Mouse (Mus musculus) cerebellum, postnatal 14 days (tissue): ENCODE results near the gene Hmmr.
"Not testable (repeated sequence)": the region's sequence is repeated elsewhere in the genome, so short reads cannot be mapped to it uniquely, and the experiment has no call there.

Source experiments
- DNase-seq, 2 experiments: peaks; one replicate each; pipeline ENCODE4 v3.0.0; 2021; ENCODE audit warnings: mixed read lengths in 2 of 2

The Hmmr gene

DNA sequence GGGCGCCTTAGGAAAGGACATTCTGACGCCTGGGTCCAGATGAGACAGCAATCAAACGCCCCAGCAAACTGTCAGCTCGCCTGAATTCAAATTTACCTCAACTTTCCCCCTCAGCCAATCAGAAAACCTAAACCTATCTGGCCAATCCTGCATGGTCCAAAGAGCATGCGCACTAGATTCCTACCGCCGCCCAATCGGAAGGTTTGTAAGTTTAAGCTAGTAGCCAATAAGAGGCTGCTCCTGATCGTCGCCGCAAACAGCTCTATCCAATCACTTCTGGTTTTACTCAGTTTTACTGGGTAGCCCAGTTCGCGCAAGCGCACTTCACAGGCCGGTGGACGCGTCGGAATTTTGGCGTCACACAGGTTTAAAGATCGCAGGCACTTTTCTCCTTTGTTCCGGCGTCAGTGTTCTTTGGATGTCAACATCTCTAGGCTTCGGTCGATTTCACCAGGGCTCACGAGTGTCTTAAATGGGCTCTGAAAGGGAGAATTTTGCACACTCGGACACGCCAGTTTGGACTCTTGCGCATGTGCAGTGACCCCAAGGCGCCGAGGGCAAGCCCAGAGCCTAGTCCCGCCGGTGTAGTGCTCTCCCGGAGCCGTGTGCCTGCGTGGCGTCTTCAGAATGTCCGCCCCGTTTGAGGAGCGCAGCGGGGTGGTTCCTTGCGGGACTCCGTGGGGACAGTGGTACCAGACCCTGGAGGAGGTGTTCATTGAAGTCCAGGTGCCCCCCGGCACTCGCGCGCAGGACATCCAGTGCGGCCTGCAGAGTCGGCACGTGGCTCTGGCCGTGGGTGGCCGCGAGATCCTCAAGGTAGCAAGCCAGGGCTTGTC is at the start of gene Hmmr, which contains the start of gene Nudcd2:
Gene Hmmr (minus strand): TSS at position 84 of the 836 bp plus-strand sequence.
Gene Nudcd2 (plus strand): TSS at position 329 of the 836 bp plus-strand sequence.
- peak; percentile 93 to 94 for DNase-seq

DNA sequence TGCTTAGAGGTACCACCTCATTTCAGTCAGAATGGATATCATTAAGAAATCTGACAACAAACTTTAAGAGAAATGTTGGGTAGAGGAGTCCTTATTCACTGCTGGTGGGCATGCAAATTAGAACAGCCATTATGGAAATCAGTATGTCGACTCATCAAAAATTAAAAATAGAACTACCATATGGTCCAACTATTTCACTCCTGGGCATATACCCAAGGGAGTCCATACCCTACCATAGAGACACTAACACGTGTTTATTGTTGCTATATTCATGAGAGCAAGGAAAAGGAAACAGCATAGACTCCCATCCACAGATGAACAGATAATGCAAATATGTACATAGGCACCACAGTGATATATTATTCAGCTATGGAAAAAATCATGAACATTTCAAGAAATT is 48.6 kb upstream of the Hmmr start:
- no peak for DNase-seq

DNA sequence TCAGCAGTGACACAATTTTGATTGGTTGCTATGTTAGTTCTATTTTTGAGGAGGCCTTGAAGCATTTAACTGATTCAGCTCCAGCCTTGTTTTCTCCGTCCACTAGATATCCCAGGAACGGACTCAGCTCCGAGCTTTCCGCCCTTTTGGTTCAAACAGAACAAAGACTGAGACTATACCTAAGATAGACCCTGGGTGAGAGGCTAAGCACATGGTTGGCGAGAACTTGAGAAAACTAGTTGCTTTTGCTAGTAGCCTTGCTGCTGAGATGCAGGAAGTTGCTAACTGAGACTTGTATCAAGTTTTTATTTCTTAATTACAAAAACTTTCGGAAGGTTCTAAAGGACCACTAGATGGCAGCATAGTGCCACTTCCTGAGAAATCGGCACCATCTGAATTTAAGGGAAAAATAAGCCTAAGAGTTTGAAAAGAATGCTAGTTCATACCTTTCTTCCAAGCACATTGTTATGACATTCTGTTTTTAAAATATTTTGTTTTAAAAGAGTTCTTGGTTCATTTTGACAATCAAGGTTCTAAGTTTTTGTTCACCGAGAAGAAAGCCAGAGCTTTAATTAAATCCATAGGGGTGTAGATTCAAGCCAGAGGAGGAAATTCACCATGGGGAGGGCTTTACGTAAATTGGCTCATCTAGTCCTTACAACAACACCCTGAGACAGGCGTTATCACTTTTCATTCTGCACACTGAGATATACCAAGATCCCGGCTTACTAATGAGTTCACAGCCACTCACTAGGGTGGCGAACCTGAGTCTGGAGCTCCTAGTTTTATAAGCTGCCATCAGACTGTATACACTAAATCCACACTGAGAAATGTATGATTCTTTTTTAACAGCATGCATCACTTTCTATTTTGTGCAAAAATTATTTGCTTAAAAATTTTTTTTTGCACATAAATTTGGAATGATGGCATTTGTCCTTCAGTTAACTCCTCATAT is 42.4 kb upstream of the Hmmr start:
- peak; percentile 33 to 46 for DNase-seq

DNA sequence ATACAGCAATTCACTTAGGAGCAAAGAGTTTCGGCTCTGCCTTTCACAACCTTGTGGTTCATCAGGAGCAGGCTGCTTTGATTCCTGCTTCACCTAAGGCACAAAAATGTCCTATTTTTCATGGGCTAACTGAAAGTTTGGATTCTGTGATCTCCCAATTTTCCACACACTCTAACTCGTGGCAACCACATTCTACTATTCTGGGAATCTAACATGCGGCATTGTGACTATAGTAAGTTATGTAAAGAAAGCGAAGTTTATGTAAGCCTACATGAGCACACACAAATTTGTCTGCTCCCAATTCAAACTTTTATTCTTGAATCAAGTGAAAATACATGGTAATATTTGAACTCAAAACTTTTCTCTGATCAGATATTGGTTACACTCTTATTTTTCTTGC is 31.5 kb upstream of the Hmmr start:
- no peak for DNase-seq

DNA sequence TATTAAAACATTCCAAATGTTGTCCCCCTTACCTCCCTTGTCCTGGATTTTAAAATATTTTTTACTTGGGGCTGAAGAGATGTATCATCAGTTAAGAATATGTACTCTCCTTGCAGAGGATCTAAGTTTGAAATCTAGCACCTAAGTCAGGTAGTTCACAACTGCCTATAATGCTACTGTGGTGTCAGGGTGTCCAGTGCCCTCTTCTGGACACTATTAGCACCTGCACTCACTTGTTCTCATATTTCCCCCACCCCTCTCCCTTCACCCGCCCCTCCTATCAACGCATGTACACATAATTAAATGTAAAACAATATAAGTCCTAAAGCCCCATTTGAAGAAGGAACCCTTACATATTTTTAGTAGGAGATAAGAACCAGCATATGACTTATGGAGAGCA is 30.2 kb upstream of the Hmmr start:
- DNase-seq, result peak in 1 of 2 experiments; percentile 23

DNA sequence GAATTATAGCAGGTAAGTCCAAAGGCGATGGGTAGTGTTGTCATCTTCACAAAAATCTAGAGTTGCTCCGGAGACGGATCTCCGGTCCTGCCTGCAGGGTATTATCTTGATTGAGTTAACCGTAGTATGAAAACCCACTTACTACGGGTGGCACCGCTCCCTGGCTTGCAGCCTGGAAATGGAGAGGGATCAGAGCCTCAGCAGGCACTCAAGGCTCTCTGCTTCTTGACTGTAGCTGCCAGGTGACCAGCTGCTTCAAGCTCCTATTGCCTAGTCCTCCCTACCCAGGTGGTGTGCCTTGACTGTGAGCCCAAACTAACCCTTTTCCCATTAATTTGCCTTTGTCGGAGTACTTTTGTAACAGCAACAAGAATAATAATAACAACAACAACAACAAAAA is 26.7 kb upstream of the Hmmr start:
- DNase-seq, result peak; percentile 79 to 88

DNA sequence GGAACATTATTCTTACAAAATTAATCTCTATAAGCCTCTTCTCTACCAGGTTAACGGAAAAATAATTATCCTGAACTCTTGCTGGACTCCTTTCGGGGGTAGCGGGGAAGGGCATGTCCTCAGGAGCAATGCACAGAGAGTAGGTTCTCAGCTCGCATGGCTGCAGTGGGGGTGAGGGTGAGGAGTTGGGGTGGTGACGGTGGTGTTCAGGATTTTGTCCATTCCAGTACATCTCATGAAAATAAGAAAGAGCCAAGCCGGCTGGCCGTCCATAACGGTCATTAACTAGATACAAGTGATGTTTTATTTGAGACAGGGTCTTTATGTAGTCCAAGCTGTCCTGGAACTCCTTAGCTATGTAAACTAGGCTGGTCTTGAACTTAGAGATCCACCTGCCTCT is 22.7 kb upstream of the Hmmr start:
- no peak for DNase-seq

DNA sequence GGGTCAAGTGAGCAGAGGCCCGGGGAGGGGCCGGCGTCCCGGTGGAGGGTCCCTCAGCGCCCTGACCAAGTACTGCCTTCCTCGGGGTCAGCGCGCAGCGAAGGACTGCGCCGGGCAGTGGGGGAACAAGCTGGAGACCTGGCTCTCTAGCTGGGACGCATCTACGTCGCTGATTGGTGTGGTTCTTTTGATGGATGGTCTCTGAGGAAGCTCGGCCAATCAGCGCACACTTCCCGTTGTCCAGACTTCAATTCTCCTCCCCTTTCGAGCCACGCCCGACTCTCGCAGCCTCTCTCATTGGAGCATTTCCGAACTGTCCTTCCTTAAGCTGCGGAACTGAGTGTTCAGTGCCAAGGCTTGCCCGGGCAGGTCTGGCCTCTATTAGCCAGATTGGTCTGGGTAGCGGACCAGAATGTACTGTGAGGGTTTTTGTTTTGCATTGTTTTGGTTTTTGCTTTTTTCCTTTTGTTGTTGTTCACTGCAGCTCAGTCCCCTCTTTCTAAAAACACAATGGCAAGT is 21.9 kb upstream of the Hmmr start, which contains the start of gene Ccng1:
Gene Ccng1 (minus strand): TSS at position 203 of the 519 bp plus-strand sequence.
- peak; percentile 91 for DNase-seq

DNA sequence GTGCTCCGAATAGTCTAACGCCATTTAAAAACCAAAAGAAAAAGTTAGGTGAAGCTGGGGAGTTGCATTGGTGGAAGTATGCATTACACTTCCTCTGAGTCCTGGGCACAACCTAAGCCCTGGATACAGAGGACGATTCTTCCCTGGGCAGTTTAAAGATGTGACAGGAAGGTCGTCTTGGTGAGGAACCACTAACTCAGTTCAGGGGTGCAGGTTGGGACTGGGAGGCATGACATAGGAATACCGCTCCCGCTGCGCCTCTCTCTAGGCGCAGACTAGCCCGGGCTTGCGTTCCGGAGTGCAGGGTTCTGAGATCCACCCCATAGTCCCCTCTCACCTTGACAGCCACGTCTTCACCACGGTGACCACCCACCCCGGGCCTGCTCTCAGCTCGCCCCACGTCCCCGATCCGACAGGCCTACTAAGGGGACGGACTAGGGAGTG is 21.5 kb upstream of the Hmmr start:
- DNase-seq, result no peak

DNA sequence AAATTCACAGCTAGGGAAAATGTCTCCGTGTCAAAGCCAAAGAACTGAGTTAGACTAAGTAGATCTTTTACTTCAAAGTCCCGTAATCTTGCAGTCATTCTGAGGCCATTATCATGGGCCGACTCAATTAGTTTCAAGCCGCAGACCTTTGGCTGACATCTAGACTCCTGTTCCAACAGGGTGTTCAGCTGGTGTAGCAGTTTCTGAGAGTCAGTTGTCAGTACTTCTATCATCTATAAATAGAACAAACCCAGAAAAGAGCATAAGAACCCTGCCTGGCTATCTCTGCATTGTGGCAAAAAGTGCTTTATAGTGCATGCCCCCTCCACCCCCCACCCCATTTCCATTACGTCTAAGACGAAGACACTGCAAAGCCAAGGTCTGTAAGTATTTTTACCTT is 20.6 kb upstream of the Hmmr start:
- DNase-seq, result no peak

DNA sequence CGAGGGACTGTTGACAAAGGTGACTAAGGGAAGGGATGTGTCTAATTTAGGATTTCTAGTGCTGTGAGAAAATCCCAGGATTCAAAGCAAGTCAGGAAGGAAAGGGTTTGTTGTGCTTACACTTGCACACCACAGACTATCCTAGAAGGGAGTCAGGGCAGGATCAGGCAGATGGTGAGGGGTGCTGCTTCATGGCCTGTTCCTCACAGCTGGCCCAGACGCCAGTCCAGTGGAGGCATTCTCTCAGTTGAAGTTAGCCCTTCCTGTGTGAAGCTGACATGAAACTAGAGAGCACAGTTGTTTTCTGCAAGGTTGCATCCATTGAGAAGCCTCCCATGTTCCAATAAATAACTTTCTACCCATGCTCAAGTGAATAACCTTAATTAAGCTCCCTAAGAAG is 14.5 kb upstream of the Hmmr start:
- no peak for DNase-seq

DNA sequence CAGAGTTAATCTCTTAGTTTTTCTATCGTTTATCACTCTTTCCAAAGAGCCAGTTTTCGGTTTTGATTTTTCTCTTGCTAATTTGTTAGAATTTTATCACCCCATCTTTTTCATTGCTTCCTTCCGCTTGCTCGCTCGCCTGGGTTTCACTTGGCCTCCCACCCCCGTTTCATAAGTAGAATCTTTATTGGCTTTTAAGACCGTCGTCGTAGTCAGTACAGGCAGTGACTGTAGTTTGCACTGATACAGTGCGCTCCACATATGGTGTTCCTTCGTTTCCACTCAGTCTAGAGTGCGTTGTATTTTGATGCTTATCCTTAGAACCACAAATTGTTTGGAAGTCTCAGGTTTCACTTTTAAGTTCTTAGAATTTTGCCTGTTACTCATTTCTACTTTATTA is 13.1 kb upstream of the Hmmr start:
- DNase-seq, result no peak

DNA sequence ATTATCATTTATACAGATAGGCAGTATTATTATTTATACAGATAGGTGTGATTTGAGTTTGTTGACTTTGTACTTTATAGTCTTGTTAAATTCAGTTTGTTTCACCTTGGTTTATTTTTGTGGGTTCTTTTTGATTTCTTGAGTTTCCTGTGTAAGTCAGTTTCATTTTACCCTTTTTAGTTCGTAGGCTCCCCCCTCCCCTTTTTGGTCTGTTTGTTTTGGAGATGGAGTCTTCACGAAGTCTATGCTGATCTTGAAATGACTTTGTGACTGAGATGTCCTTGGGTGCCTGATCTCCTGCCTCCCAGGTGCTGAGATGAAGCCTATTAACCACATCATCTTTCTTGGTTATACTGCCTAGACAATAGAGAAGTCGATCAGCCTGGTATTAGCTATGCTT is 11.1 kb upstream of the Hmmr start:
- no peak for DNase-seq

DNA sequence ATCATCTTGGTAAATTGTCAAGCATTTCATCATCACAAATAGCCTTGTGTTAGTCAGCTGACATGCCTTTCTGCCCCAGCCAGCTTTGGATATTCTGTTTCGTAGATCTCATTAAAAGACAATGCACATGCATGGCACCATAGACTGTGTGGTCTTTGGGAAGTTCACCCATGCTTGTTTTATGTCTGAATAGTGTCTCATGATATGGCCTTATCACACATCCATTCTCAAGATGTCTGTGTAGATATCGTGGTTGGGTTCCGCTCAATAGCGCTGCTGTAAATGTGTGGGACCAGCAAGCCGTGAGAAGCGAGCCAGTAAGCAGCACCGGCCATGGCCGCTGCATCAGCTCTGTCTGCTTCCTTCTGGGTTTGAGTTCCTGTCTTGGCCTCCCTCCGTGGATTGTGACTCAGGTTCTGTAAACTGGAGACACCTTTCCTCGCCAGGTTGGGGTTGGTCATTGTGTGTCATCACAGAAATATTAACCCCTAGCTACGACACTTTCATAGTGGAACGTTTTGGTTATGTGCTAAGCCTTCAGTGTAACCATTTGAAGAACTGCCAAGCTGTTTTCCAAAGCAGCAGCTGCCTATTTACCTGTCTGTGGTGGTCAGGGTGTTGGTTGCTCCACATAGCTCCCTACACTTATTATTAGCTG is 8.5 kb upstream of the Hmmr start:
- no peak for DNase-seq

DNA sequence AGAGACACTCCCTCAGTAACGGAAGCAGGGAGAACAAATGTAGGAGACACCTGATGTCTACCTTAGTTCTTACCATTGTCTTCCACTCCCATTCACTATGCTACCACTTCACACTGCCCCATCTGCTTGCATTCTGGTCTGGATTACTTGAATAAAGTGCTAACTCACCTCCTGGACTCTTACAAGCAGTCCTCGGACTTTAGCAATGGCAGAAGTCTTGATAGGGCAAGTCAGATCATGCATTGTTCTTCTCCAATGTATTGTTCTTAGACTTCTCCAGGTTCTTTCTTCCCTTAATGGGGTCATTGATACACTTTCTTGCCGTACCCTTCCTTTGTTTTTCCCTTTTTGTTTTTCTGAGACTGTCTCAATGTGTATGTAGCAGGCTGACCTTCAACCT is 4.1 kb upstream of the Hmmr start:
- no peak for DNase-seq

DNA sequence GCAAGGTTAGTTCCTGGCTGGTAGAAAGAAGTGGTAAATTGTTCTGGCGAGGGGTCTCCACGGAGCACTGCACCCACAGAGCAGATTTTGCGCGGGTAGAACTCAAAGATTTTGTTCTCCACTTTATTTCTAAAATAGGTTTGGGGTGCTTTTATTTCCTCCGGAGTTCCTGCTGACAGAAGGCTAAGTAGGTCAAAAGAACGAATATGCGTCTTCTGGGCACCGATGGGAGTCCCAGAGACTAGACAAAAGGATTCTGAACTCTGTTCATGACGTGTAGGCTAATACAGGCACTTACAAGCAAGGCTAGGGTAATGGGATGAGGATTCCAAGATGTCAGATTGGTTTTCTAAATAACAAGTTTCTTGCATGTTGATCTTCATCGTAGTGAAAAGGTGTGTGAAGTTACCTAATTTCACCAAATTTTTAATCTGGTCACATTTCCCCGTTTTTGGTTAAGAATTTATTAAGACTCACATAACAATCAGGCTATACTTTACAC is 1.1 kb upstream of the Hmmr start:
- no peak for DNase-seq

DNA sequence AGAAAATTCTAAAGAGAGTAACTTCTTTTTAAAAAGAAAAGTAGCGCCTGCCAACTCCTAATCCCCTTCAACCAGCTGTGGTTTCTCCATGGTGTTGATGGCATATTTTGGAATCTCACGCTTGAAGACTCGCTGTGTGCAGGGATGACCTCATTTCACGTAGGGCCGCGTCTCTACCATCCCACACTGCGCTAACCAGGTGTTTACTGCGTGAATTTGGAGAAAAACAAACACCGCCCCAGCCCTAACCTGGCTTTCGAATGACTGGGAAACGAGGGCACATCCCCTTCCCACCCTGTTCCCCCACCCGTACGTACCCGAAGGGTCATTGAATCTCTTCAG is 254 bp downstream of the Hmmr start:
- DNase-seq, result no peak

DNA sequence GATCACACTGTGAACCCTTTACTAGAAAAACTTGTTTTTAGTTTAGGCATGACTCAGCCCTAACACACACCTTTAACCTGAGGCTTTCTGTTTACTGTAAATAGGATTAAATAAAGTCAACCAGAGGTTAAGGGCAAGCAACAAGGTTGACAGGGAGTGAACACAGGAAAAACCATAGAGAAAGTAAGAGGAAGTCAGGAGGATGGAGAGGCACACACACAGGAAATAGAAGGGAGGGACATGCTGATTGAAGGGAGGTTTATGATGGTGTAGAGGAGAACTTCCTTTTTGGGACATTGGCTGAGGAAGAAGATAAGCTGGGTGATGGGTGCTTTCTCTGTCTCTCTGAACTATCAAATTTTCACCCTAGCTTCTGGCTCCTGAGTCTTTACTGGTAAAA is 14.9 kb downstream of the Hmmr start:
- no peak for DNase-seq

DNA sequence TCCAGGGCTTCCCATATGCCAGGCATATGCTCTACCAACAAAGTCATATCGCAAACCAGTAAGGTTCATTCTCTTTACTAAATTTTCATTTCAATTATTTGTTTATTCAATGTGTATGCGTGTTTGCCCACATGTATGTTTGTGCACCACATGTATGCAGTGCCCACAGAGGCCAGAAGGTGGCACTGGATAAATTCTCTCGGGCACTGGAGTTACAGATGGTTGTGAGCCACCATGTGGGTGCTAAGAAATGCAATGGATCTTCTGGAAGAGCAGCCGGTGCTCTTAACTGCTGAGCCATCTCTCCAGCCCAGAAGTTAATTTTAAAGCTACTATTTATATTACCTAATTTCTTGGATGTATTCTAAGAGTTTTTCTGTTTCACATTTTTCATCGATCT is 17.7 kb downstream of the Hmmr start:
- no peak for DNase-seq

DNA sequence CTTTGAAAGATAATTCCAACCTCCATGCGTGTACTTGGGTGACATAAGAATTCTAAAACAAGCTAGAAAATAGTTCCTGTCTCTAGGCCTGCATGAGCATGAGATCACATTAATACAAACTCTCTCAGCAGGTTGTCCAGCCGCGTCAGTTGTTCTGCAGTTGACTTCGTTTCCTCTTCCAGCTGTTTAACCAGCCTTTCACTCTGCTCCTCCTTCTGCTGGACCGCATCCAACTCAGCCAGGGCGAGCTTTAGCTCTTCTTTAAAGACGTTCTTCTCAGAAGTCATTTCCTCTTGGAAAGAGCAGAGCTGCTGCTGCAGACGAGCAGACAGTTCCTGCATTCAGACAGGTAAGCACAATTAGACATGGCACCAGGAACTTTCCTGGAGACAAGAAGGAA is 19.4 kb downstream of the Hmmr start:
- DNase-seq, result no peak

DNA sequence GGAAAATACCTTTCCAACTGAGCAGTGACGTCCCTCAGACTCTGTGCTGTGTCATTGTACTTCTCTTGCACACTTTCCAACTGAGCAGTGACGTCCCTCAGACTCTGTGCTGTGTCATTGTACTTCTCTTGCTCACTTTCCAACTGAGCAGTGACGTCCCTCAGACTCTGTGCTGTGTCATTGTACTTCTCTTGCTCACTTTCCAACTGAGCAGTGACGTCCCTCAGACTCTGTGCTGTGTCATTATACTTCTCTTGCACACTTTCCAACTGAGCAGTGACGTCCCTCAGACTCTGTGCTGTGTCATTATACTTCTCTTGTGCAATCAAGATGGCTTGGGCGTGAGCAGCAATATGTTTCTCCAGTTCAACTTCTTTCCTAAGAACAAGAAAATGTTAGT is 23.3 kb downstream of the Hmmr start:
- DNase-seq, result not testable (repeated sequence)

DNA sequence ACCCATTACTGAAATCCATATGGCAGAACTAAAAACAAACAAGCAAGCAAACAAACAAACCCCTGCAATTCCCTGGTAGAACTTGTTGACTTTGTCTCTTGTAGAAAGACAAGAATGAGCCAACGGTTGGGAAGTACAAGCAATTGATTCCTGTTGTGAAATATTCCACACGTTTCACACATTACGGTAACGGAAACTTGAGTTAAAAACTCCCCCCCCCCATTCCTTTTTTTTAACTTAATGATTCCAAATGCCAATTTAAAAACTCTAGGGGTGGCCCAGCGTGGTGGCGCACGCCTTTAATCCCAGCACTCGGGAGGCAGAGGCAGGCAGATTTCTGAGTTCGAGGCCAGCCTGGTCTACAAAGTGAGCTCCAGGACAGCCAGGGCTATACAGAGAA is 38.1 kb downstream of the Hmmr start, which contains the start of gene Mat2b:
Gene Mat2b (minus strand): TSS at position 101 of the 400 bp plus-strand sequence.
- DNase-seq, result no peak
